Mouse (Mus musculus): ENCODE data around the gene Tcirg1. TPM values are rescaled to one million over a fixed set of nuclear protein-coding genes. Genes with fewer than 3 reads are reported as not detected.

Gene Tcirg1
- polyA plus RNA-seq, 1 experiment: 38.4 TPM

GRCm38 (mm10) chr19:3850847-3851469 lies 56.0 kb downstream of the Tcirg1 start:
- TF ChIP-seq CTCF (IDR thresholded peaks at IDR 0.05; ENCODE audit: extremely low read depth, insufficient read depth, low read length) (no peak), POLR2A (IDR thresholded peaks at IDR 0.05; ENCODE audit: extremely low read depth, insufficient read depth, low read length) (no peak)
- peak overlapping the region; percentile 60 for H3K4me3 ChIP-seq (ENCODE audit: insufficient read depth, low read length)
- no peak overlapping the region for H3K27ac ChIP-seq (ENCODE audit: insufficient read depth, low read length)
- H3K4me1 ChIP-seq (ENCODE audit: control insufficient read depth, insufficient read depth, low read length): peaks cover 14% of the 10 kb centered on the region

- Histone ChIP-seq H3K27ac (ENCODE audit: insufficient read depth, low read length) (no peak overlapping the region), H3K4me3 (ENCODE audit: insufficient read depth, low read length) (no peak overlapping the region), H3K4me1 (ENCODE audit: control insufficient read depth, insufficient read depth, low read length) (peaks cover 10% of the 10 kb centered on the region)
- TF ChIP-seq POLR2A (IDR thresholded peaks at IDR 0.05; ENCODE audit: extremely low read depth, insufficient read depth, low read length) (no peak), CTCF (IDR thresholded peaks at IDR 0.05; ENCODE audit: extremely low read depth, insufficient read depth, low read length) (no peak)
These were observed 56.9 kb downstream of the Tcirg1 start for GRCm38 (mm10) chr19:3850076-3850475.

GRCm38 (mm10) chr19:3849251-3849650 lies 57.7 kb downstream of the Tcirg1 start:
- H3K4me1 ChIP-seq (ENCODE audit: control insufficient read depth, insufficient read depth, low read length): peaks cover 9% of the 10 kb centered on the region
- no peak overlapping the region for H3K4me3 ChIP-seq (ENCODE audit: insufficient read depth, low read length)
- H3K27ac ChIP-seq (ENCODE audit: insufficient read depth, low read length): no peak overlapping the region
- TF ChIP-seq POLR2A (IDR thresholded peaks at IDR 0.05; ENCODE audit: extremely low read depth, insufficient read depth, low read length): no peak
- no peak for TF ChIP-seq CTCF (IDR thresholded peaks at IDR 0.05; ENCODE audit: extremely low read depth, insufficient read depth, low read length)

GRCm38 (mm10) chr19:3848207-3848808 lies 58.6 kb downstream of the Tcirg1 start:
- H3K27ac ChIP-seq (ENCODE audit: insufficient read depth, low read length): no peak overlapping the region
- no peak overlapping the region for H3K4me3 ChIP-seq (ENCODE audit: insufficient read depth, low read length)
- TF ChIP-seq CTCF (IDR thresholded peaks at IDR 0.05; ENCODE audit: extremely low read depth, insufficient read depth, low read length) (no peak), POLR2A (IDR thresholded peaks at IDR 0.05; ENCODE audit: extremely low read depth, insufficient read depth, low read length) (no peak)
- H3K4me1 ChIP-seq (ENCODE audit: control insufficient read depth, insufficient read depth, low read length): peaks cover 7% of the 10 kb centered on the region

- Histone ChIP-seq H3K4me1 (ENCODE audit: control insufficient read depth, insufficient read depth, low read length) (peaks cover 4% of the 10 kb centered on the region), H3K4me3 (ENCODE audit: insufficient read depth, low read length) (no peak overlapping the region), H3K27ac (ENCODE audit: insufficient read depth, low read length) (no peak overlapping the region)
- no peak for TF ChIP-seq CTCF (IDR thresholded peaks at IDR 0.05; ENCODE audit: extremely low read depth, insufficient read depth, low read length)
- no peak for TF ChIP-seq POLR2A (IDR thresholded peaks at IDR 0.05; ENCODE audit: extremely low read depth, insufficient read depth, low read length)
These were observed 59.2 kb downstream of the Tcirg1 start for GRCm38 (mm10) chr19:3847711-3848110.

- TF ChIP-seq POLR2A (IDR thresholded peaks at IDR 0.05; ENCODE audit: extremely low read depth, insufficient read depth, low read length) (no peak), CTCF (IDR thresholded peaks at IDR 0.05; ENCODE audit: extremely low read depth, insufficient read depth, low read length) (no peak)
- H3K4me3 ChIP-seq (ENCODE audit: insufficient read depth, low read length): no peak overlapping the region
- H3K4me1 ChIP-seq (ENCODE audit: control insufficient read depth, insufficient read depth, low read length): peaks cover 4% of the 10 kb centered on the region
- H3K27ac ChIP-seq (ENCODE audit: insufficient read depth, low read length): no peak overlapping the region
These were observed 60.0 kb downstream of the Tcirg1 start for GRCm38 (mm10) chr19:3846676-3847604.

Other genes with a start within 250 kb of the Tcirg1 start
- 3.1 and 3.4 TPM in 2 replicates for gene Lrp5, start 220.6 kb downstream of the Tcirg1 start, polyA plus RNA-seq (2012; rRNA removed)
- 44.7 and 44.8 TPM in 2 replicates for gene 1810055G02Rik, start 198.8 kb downstream of the Tcirg1 start, polyA plus RNA-seq (2012; rRNA removed)
- 26.7 and 29.1 TPM in 2 replicates for gene Kmt5b, start 139.7 kb downstream of the Tcirg1 start, polyA plus RNA-seq (2012; rRNA removed)
- gene Chka, start 55.4 kb downstream of the Tcirg1 start, polyA plus RNA-seq (2012; rRNA removed): 134 and 135 TPM in 2 replicates
- gene Ndufs8, start 5.6 kb upstream of the Tcirg1 start, polyA plus RNA-seq (2012; rRNA removed): 274 and 288 TPM in 2 replicates
- gene Aldh3b1, start 22.7 kb upstream of the Tcirg1 start, polyA plus RNA-seq (2012; rRNA removed): 6.9 and 8.1 TPM in 2 replicates
- gene Unc93b1, start 28.1 kb upstream of the Tcirg1 start, polyA plus RNA-seq (2012; rRNA removed): 33.5 and 36.5 TPM in 2 replicates
- gene Aldh3b3, start 51.5 kb upstream of the Tcirg1 start, polyA plus RNA-seq (2012; rRNA removed): not detected in 2 replicates
- 2.1 and 2.4 TPM in 2 replicates for gene Aldh3b2, start 65.2 kb upstream of the Tcirg1 start, polyA plus RNA-seq (2012; rRNA removed)
- 4.1 and 4.6 TPM in 2 replicates for gene Acy3, start 79.4 kb upstream of the Tcirg1 start, polyA plus RNA-seq (2012; rRNA removed)
- gene Tbx10, start 85.6 kb upstream of the Tcirg1 start, polyA plus RNA-seq (2012; rRNA removed): not detected in 2 replicates
- 4.7 and 7.6 TPM in 2 replicates for gene Nudt8, start 93.4 kb upstream of the Tcirg1 start, polyA plus RNA-seq (2012; rRNA removed)
- 3.1 and 3.2 TPM in 2 replicates for gene Gm49405, start 93.5 kb upstream of the Tcirg1 start, polyA plus RNA-seq (2012; rRNA removed)
- gene Doc2g, start 96.2 kb upstream of the Tcirg1 start, polyA plus RNA-seq (2012; rRNA removed): 9.4 and 11.7 TPM in 2 replicates
- gene Ndufv1, start 105.7 kb upstream of the Tcirg1 start, polyA plus RNA-seq (2012; rRNA removed): 260 and 262 TPM in 2 replicates
- gene Gstp1, start 130.9 kb upstream of the Tcirg1 start, polyA plus RNA-seq (2012; rRNA removed): 511 and 557 TPM in 2 replicates
- 11.7 and 12.9 TPM in 2 replicates for gene Gstp2, start 138.9 kb upstream of the Tcirg1 start, polyA plus RNA-seq (2012; rRNA removed)
- gene Gstp3, start 152.4 kb upstream of the Tcirg1 start, polyA plus RNA-seq (2012; rRNA removed): not detected in 2 replicates
- not detected in 2 replicates for gene Cabp2, start 174.4 kb upstream of the Tcirg1 start, polyA plus RNA-seq (2012; rRNA removed)
- 44.3 and 47.3 TPM in 2 replicates for gene Cdk2ap2, start 190.0 kb upstream of the Tcirg1 start, polyA plus RNA-seq (2012; rRNA removed)
- gene Pitpnm1, start 192.9 kb upstream of the Tcirg1 start, polyA plus RNA-seq (2012; rRNA removed): 293 and 340 TPM in 2 replicates
- gene Aip, start 218.7 kb upstream of the Tcirg1 start, polyA plus RNA-seq (2012; rRNA removed): 167 and 180 TPM in 2 replicates
- gene Gpr152, start 232.7 kb upstream of the Tcirg1 start, polyA plus RNA-seq (2012; rRNA removed): 0.04 TPM in 2 replicates
- gene Cabp4, start 236.9 kb upstream of the Tcirg1 start, polyA plus RNA-seq (2012; rRNA removed): 0.08 and 0.17 TPM in 2 replicates
- 207 and 236 TPM in 2 replicates for gene Coro1b, start 241.5 kb upstream of the Tcirg1 start, polyA plus RNA-seq (2012; rRNA removed)
- gene Ptprcap, start 246.5 kb upstream of the Tcirg1 start, polyA plus RNA-seq (2012; rRNA removed): 1.3 and 1.6 TPM in 2 replicates